Mouse (Mus musculus) C2C12 (cell line): ENCODE data around the gene Myh9. TPM values are rescaled to one million over a fixed set of nuclear protein-coding genes. Genes with fewer than 3 reads are reported as not detected.
A peak's percentile ranks its signal among the peaks of the same experiment; 100 is the strongest.
"Not testable (repeated sequence)": the region's sequence is repeated elsewhere in the genome, so short reads cannot be mapped to it uniquely, and the experiment has no call there.

Experiments
- H3K27me3 ChIP-seq: one replicate; pipeline ENCODE4 v1.6.1; 2011; ENCODE audit not compliant: control insufficient read depth, insufficient read depth, insufficient read length
- H3K36me3 ChIP-seq: one replicate; pipeline ENCODE4 v1.6.1; 2011; ENCODE audit not compliant: control insufficient read depth, insufficient read depth
- H3K4me3 ChIP-seq: one replicate; pipeline ENCODE4 v1.5.1; 2011; ENCODE audit warnings: mild to moderate bottlenecking, control low read depth; ENCODE audit not compliant: poor library complexity, insufficient read depth, severe bottlenecking
- H3K79me2 ChIP-seq: one replicate; pipeline ENCODE4 v1.6.1; 2011; ENCODE audit not compliant: control insufficient read depth, insufficient read depth
- H3K79me3 ChIP-seq: one replicate; pipeline ENCODE4 v1.6.1; 2011; ENCODE audit warnings: low read depth, control low read depth
- H3ac ChIP-seq: one replicate; pipeline ENCODE3; 2011; ENCODE audit warnings: low read depth; ENCODE audit not compliant: control insufficient read depth, insufficient read length
- CEBPB ChIP-seq: IDR thresholded peaks from one replicate; pipeline ENCODE4 v1.6.1; 2011; ENCODE audit warnings: low read depth, mild to moderate bottlenecking, control low read depth, moderate library complexity
- CTCF ChIP-seq: IDR thresholded peaks from one replicate; pipeline ENCODE4 v1.5.1; 2011; ENCODE audit not compliant: control insufficient read depth, insufficient read depth, insufficient read length
- FOSL1 ChIP-seq: IDR thresholded peaks from one replicate; pipeline ENCODE4 v1.8.0; 2011; ENCODE audit warnings: mild to moderate bottlenecking, low read length; ENCODE audit not compliant: poor library complexity, insufficient read depth, severe bottlenecking
- MAX ChIP-seq: IDR thresholded peaks from one replicate; pipeline ENCODE4 v1.6.1; 2011; ENCODE audit warnings: mild to moderate bottlenecking, control low read depth
- MYOD1 ChIP-seq: IDR thresholded peaks from one replicate; pipeline ENCODE4 v1.6.1; 2011; ENCODE audit warnings: low read depth; ENCODE audit not compliant: control insufficient read depth, insufficient read length
- MYOG ChIP-seq: IDR thresholded peaks from one replicate; pipeline ENCODE4 v1.6.1; 2011; ENCODE audit not compliant: control insufficient read depth, insufficient read length; ENCODE audit errors: extremely low read depth
- USF1 ChIP-seq: IDR thresholded peaks from one replicate; pipeline ENCODE4 v1.6.1; 2011; ENCODE audit warnings: low read depth, mild to moderate bottlenecking, control low read depth, moderate library complexity
- polyA plus RNA-seq: library from polyadenylated mRNA; unstranded; fragments of >200 nt; fragmentation: generic; extraction: Trizol; gene quantifications from one replicate; pipeline ENCODE4 v1.2.1, GENCODE M21; 2012; ENCODE audit warnings: missing spikeins

Myh9 gene
- polyA plus RNA-seq, 1 experiment = 580 TPM

GRCm38 (mm10) chr15:77875953-77876352 lies 34.0 kb upstream of the Myh9 start:
- Histone ChIP-seq H3K79me3 (peaks cover 4% of the 10 kb centered on the region), H3K4me3 (no peak overlapping the region), H3ac (no peak overlapping the region), H3K36me3 (no peaks in the 10 kb centered on the region), H3K79me2 (peaks cover 5% of the 10 kb centered on the region), H3K27me3 (no peaks in the 10 kb centered on the region)
- TF ChIP-seq CTCF (no peak), USF1 (no peak), CEBPB (no peak), FOSL1 (no peak), MYOD1 (no peak), MYOG (no peak), MAX (peak; percentile 50)

GRCm38 (mm10) chr15:77874807-77875206 lies 32.8 kb upstream of the Myh9 start:
- H3K27me3 ChIP-seq = no peaks in the 10 kb centered on the region
- H3K4me3 ChIP-seq = no peak overlapping the region
- no peaks in the 10 kb centered on the region for H3K36me3 ChIP-seq
- no peaks in the 10 kb centered on the region for H3K79me2 ChIP-seq
- no peak overlapping the region for H3ac ChIP-seq
- TF ChIP-seq MYOD1 = no peak
- TF ChIP-seq CTCF = no peak
- TF ChIP-seq MAX = no peak
- no peak for TF ChIP-seq FOSL1
- no peak for TF ChIP-seq CEBPB
- TF ChIP-seq MYOG = no peak
- TF ChIP-seq USF1 = no peak
- no peaks in the 10 kb centered on the region for H3K79me3 ChIP-seq

- Histone ChIP-seq H3K79me2 (no peaks in the 10 kb centered on the region), H3ac (no peak overlapping the region), H3K4me3 (no peak overlapping the region), H3K36me3 (no peaks in the 10 kb centered on the region), H3K27me3 (no peaks in the 10 kb centered on the region), H3K79me3 (no peaks in the 10 kb centered on the region)
- TF ChIP-seq CTCF (no peak), MYOD1 (no peak), FOSL1 (no peak), CEBPB (no peak), USF1 (no peak), MYOG (no peak), MAX (no peak)
Measured at GRCm38 (mm10) chr15:77874310-77874709, 32.3 kb upstream of the Myh9 start.

- TF ChIP-seq FOSL1 = no peak
- H3K27me3 ChIP-seq = no peaks in the 10 kb centered on the region
- H3ac ChIP-seq = no peak overlapping the region
- no peaks in the 10 kb centered on the region for H3K36me3 ChIP-seq
- no peak overlapping the region for H3K4me3 ChIP-seq
- no peaks in the 10 kb centered on the region for H3K79me2 ChIP-seq
- H3K79me3 ChIP-seq = no peaks in the 10 kb centered on the region
Measured at GRCm38 (mm10) chr15:77873564-77873963, 31.6 kb upstream of the Myh9 start.

DNA sequence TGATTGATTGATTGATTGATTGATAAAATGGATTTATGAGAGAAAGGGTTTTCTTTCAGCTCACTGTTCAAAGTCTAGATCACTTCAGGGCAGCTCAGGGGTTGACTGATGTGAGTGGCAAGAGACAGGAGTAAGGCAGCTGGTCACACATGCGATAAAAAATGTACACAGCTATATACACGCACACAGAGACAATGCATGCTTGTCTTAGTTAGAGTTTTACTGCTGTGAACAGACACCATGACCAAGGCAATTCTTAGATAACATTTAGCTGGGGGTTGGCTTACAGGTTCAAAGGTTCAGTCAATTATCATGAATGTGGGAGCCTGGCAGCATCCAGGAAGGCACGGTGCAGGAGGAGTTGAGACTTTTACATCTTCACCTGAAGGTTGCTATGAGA lies 31.0 kb upstream of the Myh9 start:
- TF ChIP-seq FOSL1 (no peak), CTCF (no peak), CEBPB (no peak), USF1 (no peak), MAX (no peak), MYOG (no peak)
- Histone ChIP-seq H3K4me3 (no peak overlapping the region), H3K79me2 (no peaks in the 10 kb centered on the region), H3K27me3 (no peaks in the 10 kb centered on the region), H3K79me3 (no peaks in the 10 kb centered on the region), H3ac (no peak overlapping the region), H3K36me3 (no peaks in the 10 kb centered on the region)

DNA sequence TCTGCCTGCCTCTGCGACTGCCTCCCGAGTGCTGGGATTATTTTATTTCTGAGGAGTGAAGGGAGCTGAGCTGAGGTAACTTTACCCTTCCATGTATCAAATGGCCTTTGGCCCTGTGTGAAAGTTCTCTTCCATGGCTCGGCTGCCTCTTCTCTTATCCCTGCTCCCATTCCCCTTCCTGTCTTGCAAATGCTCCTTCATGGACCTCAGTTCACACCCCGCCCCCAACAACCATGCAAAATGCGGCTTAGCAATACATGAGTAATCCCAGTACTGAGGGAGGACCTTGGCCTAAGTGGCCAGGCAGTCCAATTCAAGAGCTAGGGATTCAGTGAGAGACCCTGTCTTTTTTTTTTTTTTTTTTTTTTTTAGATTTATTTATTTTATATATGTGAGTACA lies 26.4 kb upstream of the Myh9 start:
- H3ac ChIP-seq = no peak overlapping the region
- H3K27me3 ChIP-seq = no peaks in the 10 kb centered on the region
- H3K79me2 ChIP-seq = no peaks in the 10 kb centered on the region
- no peaks in the 10 kb centered on the region for H3K36me3 ChIP-seq
- H3K79me3 ChIP-seq = no peaks in the 10 kb centered on the region
- no peak overlapping the region for H3K4me3 ChIP-seq
- TF ChIP-seq MAX = no peak
- TF ChIP-seq MYOD1 = no peak
- no peak for TF ChIP-seq FOSL1

GRCm38 (mm10) chr15:77867231-77867968 lies 25.4 kb upstream of the Myh9 start:
- H3K79me2 ChIP-seq, H3ac ChIP-seq, H3K4me3 ChIP-seq, H3K36me3 ChIP-seq, H3K79me3 ChIP-seq, H3K27me3 ChIP-seq: not testable (repeated sequence)
